Mouse (Mus musculus) 3T3-L1 (cell line): Measurements from ENCODE around the gene Akt1.
A peak's percentile ranks its signal among the peaks of the same experiment; 100 is the strongest.

ENCODE experiments used
- DNase-seq: peaks from one replicate; pipeline ENCODE4 v3.0.0-alpha.2; 2015; ENCODE audit warnings: low read depth, low spot score

Gene Akt1

DNA sequence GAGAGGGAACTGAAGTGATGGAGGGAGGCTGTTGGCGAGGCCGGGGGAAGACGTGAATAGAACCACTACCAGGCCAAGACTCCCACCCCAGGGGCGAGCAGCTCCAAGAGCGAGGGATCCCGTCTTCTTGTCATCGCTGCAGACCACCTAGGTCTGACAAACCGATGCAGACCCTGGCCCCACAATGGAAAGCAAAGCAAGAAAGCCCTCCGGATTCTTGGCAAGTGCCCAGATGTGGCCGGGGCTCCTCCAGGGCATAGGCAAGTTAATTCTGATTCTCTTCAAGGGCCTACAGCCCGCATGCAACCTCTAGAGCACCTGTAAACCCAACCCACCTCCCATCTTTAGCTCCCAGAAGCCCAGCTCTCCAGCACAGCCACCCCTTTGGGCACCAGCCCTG is 11.4 kb downstream of the Akt1 start:
- DNase-seq, result no peak

GRCm38 (mm10) chr12:112661851-112662250 is 12.8 kb downstream of the Akt1 start:
- DNase-seq, result no peak

DNA sequence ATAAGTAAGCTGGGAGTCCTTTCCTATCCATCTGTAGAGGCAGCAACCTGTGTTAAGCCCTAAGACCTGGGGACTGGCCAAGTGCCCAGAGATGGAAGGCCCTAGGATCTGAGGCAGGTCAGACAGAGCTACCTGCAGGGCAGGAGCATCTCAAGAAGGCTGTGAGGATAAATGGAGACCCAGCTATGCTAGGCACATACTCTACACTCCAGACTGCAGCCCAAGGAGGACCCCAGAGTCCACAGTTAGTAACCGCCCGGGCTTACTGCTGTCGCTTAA is 13.4 kb downstream of the Akt1 start:
- no peak for DNase-seq

DNA sequence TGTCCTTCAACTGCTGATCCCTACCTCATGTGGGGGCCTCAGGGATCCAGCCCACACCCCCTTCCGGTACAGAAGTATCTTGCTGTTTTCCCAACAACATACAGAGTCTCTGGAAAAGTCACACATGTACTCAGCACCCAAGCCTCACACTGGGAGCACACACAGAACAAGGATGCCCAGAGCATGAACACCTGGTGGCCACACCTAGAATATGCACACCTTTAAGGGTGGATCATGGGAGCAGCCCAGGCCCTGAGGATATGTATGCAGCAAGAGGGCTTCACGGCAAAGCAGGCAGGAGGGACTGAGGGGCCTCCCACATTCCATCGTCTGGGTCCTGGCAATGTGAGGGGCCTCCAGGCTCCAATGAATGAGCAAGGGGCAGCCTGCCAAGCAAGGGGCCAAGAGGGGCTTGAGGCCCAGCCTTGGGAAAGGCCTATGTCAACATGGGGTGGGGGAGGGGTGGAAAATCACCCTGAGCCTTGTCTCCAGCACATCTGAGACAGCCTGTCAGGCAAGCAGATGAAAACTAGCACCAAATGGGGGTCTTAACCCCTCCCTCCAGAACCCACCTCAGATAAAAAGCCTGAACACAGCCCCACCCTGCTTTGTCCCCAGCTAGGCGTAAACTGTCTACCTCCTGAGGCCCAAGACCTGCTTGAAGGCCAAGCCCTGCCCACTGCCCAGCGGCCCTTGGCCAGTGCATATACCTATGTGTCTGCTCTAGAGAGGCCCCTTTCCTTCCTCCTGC is 13.9 kb downstream of the Akt1 start:
- DNase-seq, result no peak

GRCm38 (mm10) chr12:112659109-112659508 is 15.6 kb downstream of the Akt1 start:
- DNase-seq, result peak; percentile 49

DNA sequence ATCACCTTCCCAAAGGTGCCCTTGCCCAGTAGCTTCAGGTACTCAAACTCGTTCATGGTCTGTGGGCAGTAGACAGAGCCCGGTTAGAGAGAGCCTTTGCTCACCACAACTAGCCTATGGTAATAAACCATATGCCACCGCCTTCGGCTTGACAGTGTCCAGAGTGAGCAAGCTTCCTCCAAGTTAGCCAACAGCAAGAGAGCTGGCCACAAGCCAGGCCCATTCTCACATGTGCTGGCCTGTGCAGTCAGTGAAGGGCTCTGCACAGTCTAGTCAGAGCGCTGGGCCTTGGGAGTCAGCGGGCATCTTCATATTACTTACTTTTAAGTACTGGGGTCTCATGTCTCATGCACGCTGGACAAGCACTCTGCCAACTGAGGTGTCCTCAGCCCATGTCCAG is 16.1 kb downstream of the Akt1 start:
- DNase-seq, result no peak

DNA sequence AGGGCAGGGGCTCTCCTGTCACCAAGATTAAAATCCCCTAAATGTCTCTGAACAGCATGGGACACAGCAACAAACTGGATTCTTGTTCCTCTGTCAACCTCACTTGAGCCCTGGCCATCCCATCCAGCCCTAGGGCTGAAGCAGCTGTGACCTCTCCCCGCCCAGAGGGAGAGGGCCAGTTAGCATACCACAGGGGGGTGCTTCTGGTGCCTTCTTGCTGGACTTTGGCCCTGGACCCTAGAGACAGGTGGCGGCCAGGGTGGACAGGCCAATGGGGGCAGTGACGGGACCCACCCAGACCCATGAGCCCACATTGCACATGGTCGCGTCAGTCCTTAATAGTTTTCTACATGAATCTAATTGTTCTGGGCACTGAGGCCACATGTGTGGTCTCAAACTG is 20.6 kb downstream of the Akt1 start:
- no peak for DNase-seq

DNA sequence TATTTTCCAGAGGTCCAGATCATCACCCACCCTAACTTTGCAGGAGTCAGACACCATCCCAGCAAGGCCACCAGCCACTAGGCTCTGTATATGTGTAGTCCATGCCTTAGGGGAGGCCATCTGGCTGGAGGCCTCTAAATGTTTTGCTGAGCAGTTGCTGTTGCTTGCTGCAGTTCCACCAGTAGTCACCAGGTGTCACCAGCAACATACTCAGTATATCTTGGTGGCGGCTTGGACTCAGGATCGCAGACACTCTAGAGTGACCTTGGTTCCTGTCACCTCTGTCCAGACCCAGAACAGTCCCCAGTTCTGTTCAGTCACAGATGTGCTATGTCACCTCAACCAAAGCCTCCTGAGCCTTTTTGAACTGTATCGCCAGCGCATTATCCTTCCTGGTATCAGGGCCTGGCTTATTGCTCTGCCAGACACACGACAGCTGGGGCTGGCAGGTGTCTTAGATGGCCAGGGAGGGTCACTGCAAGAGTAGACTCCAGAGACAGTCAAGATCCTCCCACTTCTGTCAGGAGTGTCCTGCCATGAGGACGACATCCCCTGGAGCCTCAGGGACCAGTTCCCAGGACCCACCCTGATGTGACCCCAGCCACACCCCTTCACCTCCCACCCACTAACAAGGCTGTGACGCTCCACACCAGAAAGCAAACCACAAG is 21.4 kb downstream of the Akt1 start:
- DNase-seq, result peak; percentile 86

DNA sequence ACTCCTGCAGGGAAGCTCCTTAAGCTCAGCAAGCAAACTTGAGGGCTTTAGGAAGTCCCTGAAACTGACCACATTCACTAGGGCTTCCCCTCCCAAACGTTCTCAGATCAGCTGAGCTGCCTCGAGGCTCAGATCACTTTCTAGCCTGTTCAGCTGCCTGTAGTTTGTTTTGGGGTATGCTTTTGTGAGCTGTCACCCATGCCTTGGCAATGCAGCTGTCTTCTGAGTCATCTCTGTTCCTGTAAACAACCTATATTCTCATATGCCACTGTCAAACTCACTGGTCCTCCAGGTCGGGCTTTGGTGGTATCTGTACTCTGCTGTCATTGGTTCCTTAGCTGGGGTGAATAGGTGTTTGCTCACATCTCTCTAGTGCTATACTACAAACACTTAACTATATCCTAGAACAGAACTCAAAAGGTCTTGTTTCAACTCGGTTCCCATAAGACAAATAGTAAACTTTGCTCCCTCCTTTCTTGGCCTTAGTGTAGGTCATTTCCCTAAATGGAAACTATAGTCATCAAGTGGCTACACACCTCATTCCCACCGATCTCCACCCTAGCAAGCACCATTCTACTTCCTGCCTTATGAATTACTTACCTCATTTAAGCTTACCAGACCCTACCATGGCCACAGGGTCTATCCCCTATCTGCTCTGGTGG is 22.8 kb downstream of the Akt1 start:
- DNase-seq, result no peak

DNA sequence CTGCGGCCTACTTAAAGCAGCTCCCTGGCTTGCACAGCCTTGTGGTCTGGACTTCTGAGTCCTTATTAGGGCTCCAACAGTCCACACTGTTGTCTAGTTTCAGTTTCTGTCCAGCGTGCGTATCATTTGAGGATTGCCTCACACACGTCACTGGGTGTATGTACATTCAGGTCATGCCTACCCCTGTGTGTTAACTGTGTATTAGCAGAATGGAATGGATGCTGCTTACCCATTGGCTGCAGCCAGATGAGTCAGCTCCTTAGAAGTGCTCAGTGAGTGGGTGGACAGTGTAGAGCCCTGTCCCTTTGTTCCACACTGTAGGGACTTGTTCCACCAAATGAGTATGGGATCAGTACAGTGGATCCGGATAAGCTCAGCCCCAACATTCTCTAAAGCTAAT is 26.6 kb downstream of the Akt1 start:
- DNase-seq, result peak; percentile 57

- DNase-seq, result no peak
Observed at GRCm38 (mm10) chr12:112646139-112646538, 28.5 kb downstream of the Akt1 start.

DNA sequence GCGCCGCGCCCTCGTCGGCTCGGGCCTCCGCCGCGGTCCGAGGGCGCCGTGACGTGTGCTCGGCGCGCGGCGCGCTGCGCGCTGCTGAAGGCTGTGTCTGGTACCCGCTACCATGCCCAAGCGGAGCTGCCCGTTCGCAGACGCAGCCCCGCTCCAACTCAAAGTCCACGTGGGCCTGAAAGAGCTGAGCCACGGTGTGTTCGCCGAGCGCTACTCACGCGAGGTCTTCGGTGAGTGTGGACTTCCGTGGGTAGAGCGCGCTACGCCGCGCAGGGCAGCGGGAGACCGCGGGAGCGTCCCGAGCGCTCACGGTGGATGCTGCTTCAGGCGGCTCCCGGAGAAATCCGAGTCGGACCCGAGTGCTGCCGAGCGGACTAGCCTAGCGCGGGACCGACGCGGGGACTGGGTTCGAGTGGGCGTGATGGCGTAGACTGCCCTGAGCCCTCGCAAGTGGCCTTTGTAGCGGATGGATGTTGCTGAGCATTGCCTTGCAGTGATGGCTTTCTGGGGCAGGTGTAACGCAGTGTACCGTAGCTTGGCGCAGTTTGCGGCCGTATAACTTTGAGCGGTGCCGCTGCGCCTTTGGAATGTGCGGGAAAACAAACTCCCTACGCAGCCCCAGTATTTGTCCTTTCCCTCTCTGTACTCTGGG is 29.7 kb downstream of the Akt1 start:
- DNase-seq, result no peak

DNA sequence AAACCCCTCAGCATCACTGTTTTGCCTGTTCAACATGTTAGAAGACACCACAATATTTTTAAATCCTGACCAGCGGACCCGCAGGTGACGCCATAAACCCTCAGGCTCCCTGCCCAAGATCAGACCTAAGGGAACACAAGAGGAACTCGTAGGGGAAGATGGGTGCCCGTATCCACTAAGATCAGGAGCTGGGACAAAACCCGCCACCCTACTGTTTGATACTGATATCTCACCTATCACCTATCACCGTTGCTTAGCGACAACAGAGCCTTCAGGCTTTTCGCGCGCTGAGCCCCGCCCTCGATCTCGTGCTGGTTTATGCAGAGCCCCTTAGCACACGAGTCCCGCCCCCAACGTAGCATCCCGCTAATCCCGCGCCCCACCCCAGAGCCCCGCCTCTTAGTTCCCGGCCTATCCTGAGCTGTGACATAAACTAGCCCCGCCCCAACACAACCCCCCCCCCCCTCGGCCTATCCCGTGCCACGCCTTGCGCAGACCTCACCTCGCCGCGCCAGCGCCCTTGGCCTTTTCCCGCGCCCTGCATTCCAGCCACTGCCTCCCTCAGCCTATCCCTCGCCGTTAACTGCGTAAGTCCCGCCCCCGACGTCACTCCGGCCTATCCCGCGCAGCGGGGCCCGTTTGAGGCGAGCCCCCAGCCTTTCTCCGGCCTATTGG is 30.4 kb downstream of the Akt1 start, which contains the start of gene Siva1:
Gene Siva1, plus strand, starts transcription at position 500 of the 675 bp plus-strand sequence.
- peak; percentile 97 for DNase-seq

- DNase-seq, result peak; percentile 54
Observed at GRCm38 (mm10) chr12:112643126-112643525, 31.6 kb downstream of the Akt1 start.

- no peak for DNase-seq
Observed at GRCm38 (mm10) chr12:112639526-112639925, 35.2 kb downstream of the Akt1 start.

DNA sequence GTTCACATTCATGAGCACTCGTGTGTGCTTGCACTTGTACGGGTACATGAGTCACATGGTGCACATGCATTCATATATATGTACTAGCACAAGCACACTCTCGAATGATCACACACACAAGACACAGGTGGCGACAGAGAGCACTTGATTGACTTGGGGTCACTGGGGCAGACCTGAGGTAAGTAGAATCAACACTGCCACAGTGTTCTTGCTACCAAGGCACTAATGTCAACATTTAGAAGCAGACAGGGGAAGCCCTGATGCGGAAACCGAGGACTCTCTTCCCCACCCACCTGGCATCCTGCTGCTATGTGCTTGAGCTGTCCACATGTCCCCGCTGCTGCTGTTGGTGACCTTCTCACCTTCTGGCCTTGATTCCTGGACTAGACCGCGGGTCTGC is 41.0 kb downstream of the Akt1 start:
- no peak for DNase-seq

DNA sequence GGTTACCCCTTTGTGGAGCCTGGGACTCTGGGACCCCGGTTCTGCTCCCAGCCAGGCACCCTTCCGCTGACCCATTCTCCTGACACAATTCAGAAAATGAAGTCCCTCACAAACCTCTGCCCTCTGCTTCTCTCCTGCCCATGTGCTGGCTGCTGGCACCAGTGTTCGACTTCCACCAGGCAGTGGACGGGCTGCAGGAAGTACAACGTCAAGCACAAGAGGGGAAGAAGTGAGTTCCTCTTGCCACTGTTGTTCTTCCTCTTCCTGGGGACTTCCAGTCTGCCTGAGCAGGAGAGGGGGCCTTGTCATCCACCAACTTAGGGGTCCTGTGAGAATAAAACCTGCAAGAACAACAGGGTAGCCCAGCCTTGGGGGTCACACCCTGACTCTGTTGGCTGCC is 41.8 kb downstream of the Akt1 start:
- no peak for DNase-seq

GRCm38 (mm10) chr12:112632084-112632777 is 42.5 kb downstream of the Akt1 start:
- DNase-seq, result no peak

DNA sequence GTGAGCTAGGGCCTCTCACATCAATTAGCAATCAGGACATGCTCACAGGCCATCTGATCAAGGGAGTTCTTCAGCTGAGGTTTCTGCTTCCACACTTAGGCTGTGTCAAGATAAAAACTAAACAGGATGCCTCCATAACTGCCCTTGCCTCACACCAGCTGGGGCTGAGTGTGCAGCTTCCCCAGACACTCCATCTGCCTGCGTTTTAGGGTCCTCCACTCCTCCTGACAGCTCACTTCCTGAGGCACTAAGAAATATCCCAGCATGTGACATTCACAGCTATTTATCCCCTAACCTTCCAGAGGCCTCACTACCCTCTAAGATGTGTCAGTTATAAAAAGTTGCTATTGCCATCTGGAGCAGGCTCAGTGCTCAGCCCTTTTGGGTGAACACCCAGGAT is 43.2 kb downstream of the Akt1 start:
- DNase-seq, result no peak

DNA sequence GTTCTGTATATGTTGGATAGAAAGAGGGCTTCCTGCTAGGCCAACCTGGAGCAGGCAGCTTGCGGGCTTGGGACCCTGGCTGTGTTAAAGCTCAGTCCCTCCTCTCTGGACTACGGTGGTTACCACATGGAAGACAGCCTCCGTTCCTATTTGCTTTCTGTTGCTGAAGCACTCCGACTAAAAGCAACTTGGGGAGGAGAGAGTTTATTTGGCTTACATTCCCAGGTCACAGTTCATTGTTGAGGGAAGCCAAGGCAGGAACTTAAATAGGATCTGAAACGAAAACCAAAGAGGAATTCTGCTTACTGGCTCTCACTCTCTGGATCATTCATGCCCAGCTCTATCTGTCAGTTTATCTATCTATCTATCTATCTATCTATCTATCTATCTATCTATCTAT is 43.9 kb downstream of the Akt1 start:
- DNase-seq, result no peak

DNA sequence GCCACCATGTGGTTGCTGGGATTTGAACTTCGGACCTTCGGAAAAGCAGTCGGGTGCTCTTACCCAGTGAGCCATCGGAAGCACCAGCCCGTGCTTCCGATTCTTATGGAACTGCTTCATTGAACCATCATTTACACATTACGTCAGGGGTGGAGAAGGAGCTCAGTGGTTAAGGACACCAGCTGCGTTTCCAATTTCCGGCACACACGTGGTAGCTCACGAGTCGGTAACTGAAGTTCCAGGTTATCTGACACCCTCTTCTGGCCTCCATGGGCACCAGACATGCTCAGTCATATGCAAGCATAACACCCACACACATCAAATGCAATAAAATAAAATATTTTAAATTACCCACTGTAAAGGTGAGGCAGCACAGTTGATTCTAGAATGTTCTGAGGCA is 44.7 kb downstream of the Akt1 start:
- DNase-seq, result no peak
